9 mouse cellular contexts compared by ENCODE assay signal in genomic region chr5:54258087-54258733, GRCm38 (mm10).
A peak's percentile ranks its signal among the peaks of the same experiment; 100 is the strongest.
DNase-seq lines count a peak whose midpoint lies in the region; ATAC-seq and TF ChIP-seq lines count a peak whose summit lies in the region.
"Had no signal": no experiment of that assay in that cellular context is flagged by ENCODE, and none has a peak within 500 bp of the region (broad histone marks: within the 10 kb centered on the region; RNA-seq: fewer than 3 reads in every experiment).

No protein-coding gene starts in this region.

- no peaks in the 10 kb centered on the region for H3K36me3 ChIP-seq in midbrain, postnatal 0 days (ENCODE audit: insufficient read depth, low read length)

- WGBS in midbrain, postnatal 0 days: 17% methylated on average over 1 of the region's 1 CpGs

- no peaks in the 10 kb centered on the region for H3K9me3 ChIP-seq in midbrain, postnatal 0 days (ENCODE audit: low read length)

- no peak overlapping the region for H3K4me2 ChIP-seq in midbrain, postnatal 0 days (ENCODE audit: low read depth, low read length, poor library complexity, severe bottlenecking)

- TF ChIP-seq CTCF in midbrain, postnatal 0 days (IDR thresholded peaks at IDR 0.05): peak; percentile 75

- no peak overlapping the region for H3K4me3 ChIP-seq in midbrain, postnatal 0 days (ENCODE audit: low read depth, low read length)
- H3K4me3 ChIP-seq: erythroblast, embryonic 14.5 days had no signal

- no peak overlapping the region for H3K27ac ChIP-seq in midbrain, postnatal 0 days (ENCODE audit: low read depth, low read length)

- H3K27me3 ChIP-seq in midbrain, postnatal 0 days (ENCODE audit: insufficient read depth, low read length): no peaks in the 10 kb centered on the region

- no peak overlapping the region for H3K9ac ChIP-seq in midbrain, postnatal 0 days (replicated peaks; ENCODE audit: low read length, poor library complexity, severe bottlenecking)

- H3K4me1 ChIP-seq in midbrain, postnatal 0 days (ENCODE audit: insufficient read depth, low read length): no peaks in the 10 kb centered on the region

- peak; percentile 7 to 61 for DNase-seq in adrenal gland, adult (ENCODE audit: inconsistent age in 2 of 2, low spot score in 1 of 2)
- no peak for DNase-seq in adrenal gland, postnatal 4 days (ENCODE audit: low spot score in 2 of 2)
- DNase-seq in right cerebral cortex, adult 2 months (ENCODE audit: low spot score in 2 of 2): peak; percentile 46 to 54
- no peak for DNase-seq in right cerebral cortex, postnatal 25 days
- DNase-seq in heart, postnatal 14 days: peak; percentile 11 to 43
- peak; percentile 19 to 49 for DNase-seq in kidney, postnatal 4 days
- DNase-seq in midbrain, postnatal 0 days (ENCODE audit: low spot score): peak; percentile 85
- no peak for DNase-seq in thymus, postnatal 36 days

- ATAC-seq in midbrain, postnatal 0 days (ENCODE audit: low FRiP score): no peak

- intact Hi-C loops in heart, postnatal 14 days (cut with DNase I): loop anchor here (10.0 kb wide), 1 partner anchor 537 kb away; no protein-coding TSS in a partner anchor

Comparison
In these comparisons a context has a peak if more than half of its experiments do, and no peak if none do; other contexts are left out.
1. DNase-seq: peak in adrenal gland, adult (2 of 2), right cerebral cortex, adult 2 months (2 of 2), heart, postnatal 14 days (2 of 2), kidney, postnatal 4 days (2 of 2) and midbrain, postnatal 0 days (single experiment); none in adrenal gland, postnatal 4 days (0 of 2), right cerebral cortex, postnatal 25 days (single experiment) and thymus, postnatal 36 days (0 of 2).